Comparison of ENCODE assay signal across 8 mouse cellular contexts in genomic region chr5:115531671-115532270, GRCm38 (mm10). TPM values are rescaled to one million over a fixed set of nuclear protein-coding genes. Genes with fewer than 3 reads are reported as not detected.
DNase-seq lines count a peak whose midpoint lies in the region; ATAC-seq lines count a peak whose summit lies in the region.

No protein-coding gene starts in this region.

- intact Hi-C loops in heart, postnatal 10 days (cut with DNase I) = no loop called here

- peak; percentile 85 to 89 for DNase-seq in adrenal gland, adult (ENCODE audit: inconsistent age in 2 of 2, low spot score in 1 of 2)
- DNase-seq in adrenal gland, postnatal 4 days (ENCODE audit: low spot score in 2 of 2) = no peak
- peak; percentile 81 to 87 for DNase-seq in adrenal gland, postnatal 36 days
- DNase-seq in heart, postnatal 10 days = peak; percentile 92 to 94
- peak; percentile 81 for DNase-seq in layer of hippocampus, adult 9-11 months
- peak; percentile 83 for DNase-seq in lung, postnatal 14 days
- peak; percentile 78 to 86 for DNase-seq in spleen, postnatal 4 days (ENCODE audit: low spot score in 2 of 2)

- peak; percentile 92 for ATAC-seq in erythroid progenitor cell, adult 5-6 weeks (replicated peaks; ENCODE audit: low FRiP score, poor library complexity, severe bottlenecking)

RNA-seq across cellular contexts. Expression of gene Pxn, which starts 25.3 kb away (rescaled TPM):
- 10 to 100 TPM; 77.6 to 82.4 TPM for total RNA-seq in adrenal gland, postnatal 4 days (2021)
- total RNA-seq in adrenal gland, postnatal 36 days (2021) = 10 to 100 TPM; 33.5 to 54.2 TPM
- 18.9 and 24.5 TPM in 2 replicates for total RNA-seq in erythroid progenitor cell, adult 5-6 weeks (2015; ENCODE audit: low replicate concordance)
- 11.1 and 21.2 TPM in 2 replicates for total RNA-seq in erythroid progenitor cell, adult 5-6 weeks (2017; ENCODE audit: low replicate concordance)
- 10 to 100 TPM; 58.9 to 64.7 TPM for total RNA-seq in heart, postnatal 10 days (2021)

RNA-seq across cellular contexts. Expression of gene Rplp0, which starts 27.5 kb away (rescaled TPM):
- 1,000 to 10,000 TPM; 1,094 to 1,122 TPM for total RNA-seq in adrenal gland, postnatal 4 days (2021)
- 100 to 1,000 TPM; 829 to 906 TPM for total RNA-seq in adrenal gland, postnatal 36 days (2021)
- 1,000 and 1,025 TPM in 2 replicates for total RNA-seq in erythroid progenitor cell, adult 5-6 weeks (2015; ENCODE audit: low replicate concordance)
- 380 and 735 TPM in 2 replicates for total RNA-seq in erythroid progenitor cell, adult 5-6 weeks (2017; ENCODE audit: low replicate concordance)
- 100 to 1,000 TPM; 788 to 793 TPM for total RNA-seq in heart, postnatal 10 days (2021)

RNA-seq across cellular contexts. Expression of gene Gcn1l1, which starts 33.3 kb away (rescaled TPM):
- total RNA-seq in adrenal gland, postnatal 4 days (2021) = 10 to 100 TPM; 83.5 to 87.5 TPM
- total RNA-seq in adrenal gland, postnatal 36 days (2021) = 10 to 100 TPM; 53.9 to 69.5 TPM
- 9.4 and 17.6 TPM in 2 replicates for total RNA-seq in erythroid progenitor cell, adult 5-6 weeks (2015; ENCODE audit: low replicate concordance)
- 13.7 and 14.1 TPM in 2 replicates for total RNA-seq in erythroid progenitor cell, adult 5-6 weeks (2017; ENCODE audit: low replicate concordance)
- 10 to 100 TPM; 47.2 to 51.7 TPM for total RNA-seq in heart, postnatal 10 days (2021)

RNA-seq across cellular contexts. Expression of gene Sirt4, which starts 47.2 kb away (rescaled TPM):
- total RNA-seq in adrenal gland, postnatal 4 days (2021) = 10 to 100 TPM; 29.9 to 31.3 TPM
- 10 to 100 TPM; 20.8 to 22.6 TPM for total RNA-seq in adrenal gland, postnatal 36 days (2021)
- 1.8 TPM in 1 of 2 replicates, not detected in the other for total RNA-seq in erythroid progenitor cell, adult 5-6 weeks (2015; ENCODE audit: low replicate concordance)
- 3.3 TPM in 1 of 2 replicates, not detected in the other for total RNA-seq in erythroid progenitor cell, adult 5-6 weeks (2017; ENCODE audit: low replicate concordance)
- 10 to 100 TPM; 14.3 to 20.2 TPM for total RNA-seq in heart, postnatal 10 days (2021)

Comparison
In these comparisons a context has a peak if more than half of its experiments do, and no peak if none do; other contexts are left out.
1. DNase-seq: peak in adrenal gland, adult (2 of 2), adrenal gland, postnatal 36 days (2 of 2), heart, postnatal 10 days (2 of 2), layer of hippocampus, adult 9-11 months (single experiment), lung, postnatal 14 days (single experiment) and spleen, postnatal 4 days (2 of 2); none in adrenal gland, postnatal 4 days (0 of 2).